Mouse (Mus musculus) forebrain, embryonic 15.5 days (tissue): ENCODE measurements around the gene Olfr558. TPM values are rescaled to one million over a fixed set of nuclear protein-coding genes. Genes with fewer than 3 reads are reported as not detected.

ENCODE experiments used
- ATAC-seq: fragments of 200-750 bp; cut with Nextera tagmentation; replicated peaks from 2 replicates; pipeline ENCODE4 v1.8.0; 2017; ENCODE audit warnings: mild to moderate bottlenecking, moderate TSS enrichment, moderate library complexity
- H3K27ac ChIP-seq: fragments of 300-500 bp; sonication (generic); replicated peaks from 2 replicates; pipeline ENCODE4 v1.5.1; 2015; ENCODE audit warnings: mild to moderate bottlenecking, inconsistent platforms
- H3K27me3 ChIP-seq: fragments of 300-500 bp; sonication (generic); 2 replicates; pipeline ENCODE4 v1.6.1; 2015; ENCODE audit warnings: inconsistent platforms
- H3K36me3 ChIP-seq: fragments of 300-500 bp; sonication (generic); 2 replicates; pipeline ENCODE4 v1.6.1; 2015; ENCODE audit warnings: mild to moderate bottlenecking, inconsistent platforms
- H3K4me1 ChIP-seq: fragments of 300-500 bp; sonication (generic); 2 replicates; pipeline ENCODE4 v1.6.1; 2015; ENCODE audit warnings: inconsistent platforms
- H3K4me2 ChIP-seq: fragments of 300-500 bp; sonication (generic); replicated peaks from 2 replicates; pipeline ENCODE4 v1.6.1; 2015; ENCODE audit warnings: mild to moderate bottlenecking, inconsistent platforms
- H3K4me3 ChIP-seq: fragments of 300-500 bp; sonication (generic); 2 replicates; pipeline ENCODE4 v1.5.1; 2015; ENCODE audit warnings: mild to moderate bottlenecking, inconsistent platforms
- H3K9ac ChIP-seq: fragments of 300-500 bp; sonication (generic); replicated peaks from 2 replicates; pipeline ENCODE4 v1.6.1; 2015; ENCODE audit warnings: mild to moderate bottlenecking, inconsistent platforms
- H3K9me3 ChIP-seq: fragments of 300-500 bp; sonication (generic); 2 replicates; pipeline ENCODE4 v1.6.1; 2016; ENCODE audit warnings: inconsistent platforms
- WGBS: fragments of 180-500 bp; shearing (Covaris S2); methylation state at CpG from one replicate; pipeline ENCODE4 v1.1.7; 2015; ENCODE audit warnings: mixed read lengths; 5-methylcytosine and 5-hydroxymethylcytosine counted together
- polyA plus RNA-seq: library from polyadenylated mRNA; unstranded; fragments of >200 nt; fragmentation: Nextera tagmentation; extraction: Ambion mirVana; gene quantifications from 2 replicates; pipeline ENCODE4 v1.2.1, GENCODE M21; 2015

Gene Olfr558
- polyA plus RNA-seq, 1 experiment from 2014 or later: not detected

- Histone ChIP-seq H3K9ac (no peak overlapping the region), H3K4me3 (no peak overlapping the region), H3K36me3 (no peaks in the 10 kb centered on the region), H3K4me1 (no peaks in the 10 kb centered on the region), H3K9me3 (no peaks in the 10 kb centered on the region), H3K27ac (no peak overlapping the region), H3K27me3 (no peaks in the 10 kb centered on the region), H3K4me2 (no peak overlapping the region)
- no peak for ATAC-seq
- 66% methylated on average over 2 of the region's 2 CpGs for WGBS
Measured at GRCm38 (mm10) chr7:102737705-102738104, 35.7 kb downstream of the Olfr558 start.

- Histone ChIP-seq H3K9me3 (no peaks in the 10 kb centered on the region), H3K27me3 (no peaks in the 10 kb centered on the region), H3K4me2 (no peak overlapping the region), H3K4me1 (no peaks in the 10 kb centered on the region), H3K27ac (no peak overlapping the region), H3K9ac (no peak overlapping the region), H3K36me3 (no peaks in the 10 kb centered on the region), H3K4me3 (no peak overlapping the region)
- ATAC-seq: no peak
- WGBS: 10% methylated on average over 1 of the region's 1 CpGs
Measured at GRCm38 (mm10) chr7:102752086-102752485, 50.1 kb downstream of the Olfr558 start.

GRCm38 (mm10) chr7:102759266-102759665 is 57.3 kb downstream of the Olfr558 start, which contains the start of the genes Olfr560 and Olfr78:
Olfr560 (minus strand) TSS chr7:102759366.
Olfr78 (minus strand) TSS chr7:102759471.
- no peak within 1 kb of the TSS for H3K4me3 ChIP-seq
- no peaks in the 10 kb centered on the region for H3K9me3 ChIP-seq
- H3K9ac ChIP-seq: no peak within 1 kb of the TSS
- no peaks in the 10 kb centered on the region for H3K4me1 ChIP-seq
- no peak for ATAC-seq
- H3K27ac ChIP-seq: no peak within 1 kb of the TSS
- H3K27me3 ChIP-seq: no peaks in the 10 kb centered on the region
- WGBS: 91% methylated on average over 4 of the region's 4 CpGs
- H3K36me3 ChIP-seq: no peaks in the 10 kb centered on the region
- H3K4me2 ChIP-seq: no peak within 1 kb of the TSS

Other genes starting within 250 kb of the Olfr558 start
- 0.23 and 0.38 TPM in 2 replicates for gene Olfr543, start 220.5 kb upstream of the Olfr558 start, polyA plus RNA-seq
- gene Olfr544, start 213.9 kb upstream of the Olfr558 start, polyA plus RNA-seq: 0.06 and 0.13 TPM in 2 replicates
- gene Olfr545, start 202.6 kb upstream of the Olfr558 start, polyA plus RNA-seq: 0.05 and 0.15 TPM in 2 replicates
- gene Olfr547, start 167.5 kb upstream of the Olfr558 start, polyA plus RNA-seq: not detected in 2 replicates
- not detected in 2 replicates for gene Olfr548-ps1, start 161.3 kb upstream of the Olfr558 start, polyA plus RNA-seq
- gene Olfr549, start 152.3 kb upstream of the Olfr558 start, polyA plus RNA-seq: not detected in 2 replicates
- 0.06 TPM in 1 of 2 replicates, not detected in the other for gene Trim21, start 136.7 kb upstream of the Olfr558 start, polyA plus RNA-seq
- gene Olfr550, start 130.8 kb upstream of the Olfr558 start, polyA plus RNA-seq: not detected in 2 replicates
- gene Olfr551, start 110.3 kb upstream of the Olfr558 start, polyA plus RNA-seq: not detected in 2 replicates
- not detected in 2 replicates for gene Olfr552, start 104.4 kb upstream of the Olfr558 start, polyA plus RNA-seq
- not detected in 2 replicates for gene Olfr553, start 84.0 kb upstream of the Olfr558 start, polyA plus RNA-seq
- gene Olfr554, start 63.8 kb upstream of the Olfr558 start, polyA plus RNA-seq: not detected in 2 replicates
- not detected in 2 replicates for gene Olfr555, start 43.4 kb upstream of the Olfr558 start, polyA plus RNA-seq
- not detected in 2 replicates for gene Olfr556, start 37.3 kb upstream of the Olfr558 start, polyA plus RNA-seq
- gene Trim68, start 14.9 kb upstream of the Olfr558 start, polyA plus RNA-seq: 6.6 and 6.7 TPM in 2 replicates
- gene Olfr557, start 6.3 kb upstream of the Olfr558 start, polyA plus RNA-seq: not detected in 2 replicates
- gene Olfr33, start 16.9 kb downstream of the Olfr558 start, polyA plus RNA-seq: not detected in 2 replicates
- gene Olfr559, start 25.3 kb downstream of the Olfr558 start, polyA plus RNA-seq: not detected in 2 replicates
- gene Olfr560, start 57.2 kb downstream of the Olfr558 start, polyA plus RNA-seq: not detected in 2 replicates
- 0.05 and 0.14 TPM in 2 replicates for gene Olfr78, start 57.3 kb downstream of the Olfr558 start, polyA plus RNA-seq
- gene Olfr561, start 69.0 kb downstream of the Olfr558 start, polyA plus RNA-seq: not detected in 2 replicates
- not detected in 2 replicates for gene Olfr564, start 101.3 kb downstream of the Olfr558 start, polyA plus RNA-seq
- not detected in 2 replicates for gene Olfr566, start 156.6 kb downstream of the Olfr558 start, polyA plus RNA-seq
- not detected in 2 replicates for gene Olfr568, start 174.9 kb downstream of the Olfr558 start, polyA plus RNA-seq
- not detected in 2 replicates for gene Olfr569, start 188.7 kb downstream of the Olfr558 start, polyA plus RNA-seq
- gene Olfr570, start 192.4 kb downstream of the Olfr558 start, polyA plus RNA-seq: 0.13 TPM in 1 of 2 replicates, not detected in the other
- not detected in 2 replicates for gene Olfr571, start 215.3 kb downstream of the Olfr558 start, polyA plus RNA-seq
- not detected in 2 replicates for gene Olfr572, start 222.2 kb downstream of the Olfr558 start, polyA plus RNA-seq
- not detected in 2 replicates for gene Olfr573-ps1, start 240.4 kb downstream of the Olfr558 start, polyA plus RNA-seq
- gene Olfr574, start 246.3 kb downstream of the Olfr558 start, polyA plus RNA-seq: not detected in 2 replicates